Mouse (Mus musculus): ENCODE results near the gene Hspd1. TPM values are rescaled to one million over a fixed set of nuclear protein-coding genes. Genes with fewer than 3 reads are reported as not detected.
"Not testable (repeated sequence)": the region's sequence is repeated elsewhere in the genome, so short reads cannot be mapped to it uniquely, and the experiment has no call there.

The Hspd1 gene
- polyA plus RNA-seq, 1 experiment from 2014 or later: 398 TPM

DNA sequence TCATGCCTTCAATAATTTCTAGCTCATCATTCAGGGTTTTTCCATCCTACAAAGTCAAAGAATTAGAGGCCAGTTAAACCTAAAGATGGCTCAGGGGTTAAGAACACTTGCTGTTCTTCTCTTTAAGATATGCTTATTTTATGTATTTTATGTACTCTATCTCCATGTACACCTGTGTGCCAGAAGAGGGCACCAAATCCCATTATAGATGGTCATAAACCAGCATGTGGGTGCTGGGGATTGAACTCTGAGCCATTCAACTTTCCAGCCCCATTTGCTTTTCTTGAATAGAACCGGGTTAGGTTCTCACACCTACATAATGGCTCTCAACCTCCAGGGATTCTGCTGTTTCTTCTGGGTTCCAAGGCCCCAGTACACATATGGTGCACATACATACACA, 5.9 kb downstream of the Hspd1 start:
- Histone ChIP-seq H3K27me3 (no peaks in the 10 kb centered on the region), H3K9ac (no peak overlapping the region), H3K4me1 (peaks cover 31% of the 10 kb centered on the region), H3K9me3 (no peaks in the 10 kb centered on the region), H3K4me3 (replicated peaks) (no peak overlapping the region), H3K27ac (no peak overlapping the region), H3K36me3 (replicated peaks) (peaks cover 74% of the 10 kb centered on the region), H3K4me2 (no peak overlapping the region)
- no peak for ATAC-seq (ENCODE audit: low FRiP score)
- 76% methylated on average over 1 of the region's 1 CpGs for WGBS

GRCm38 (mm10) chr1:55079677-55080076, 8.4 kb downstream of the Hspd1 start:
- H3K36me3 ChIP-seq (replicated peaks): peaks cover 71% of the 10 kb centered on the region
- no peak overlapping the region for H3K9ac ChIP-seq
- H3K4me2 ChIP-seq: no peak overlapping the region
- H3K27me3 ChIP-seq: no peaks in the 10 kb centered on the region
- H3K9me3 ChIP-seq: no peaks in the 10 kb centered on the region
- H3K4me3 ChIP-seq (replicated peaks): no peak overlapping the region
- no peak for ATAC-seq (ENCODE audit: low FRiP score)
- H3K4me1 ChIP-seq: peaks cover 9% of the 10 kb centered on the region; the same call in 1 of the 2 replicates
- WGBS: 91% methylated on average over 4 of the region's 4 CpGs
- H3K27ac ChIP-seq: no peak overlapping the region

DNA sequence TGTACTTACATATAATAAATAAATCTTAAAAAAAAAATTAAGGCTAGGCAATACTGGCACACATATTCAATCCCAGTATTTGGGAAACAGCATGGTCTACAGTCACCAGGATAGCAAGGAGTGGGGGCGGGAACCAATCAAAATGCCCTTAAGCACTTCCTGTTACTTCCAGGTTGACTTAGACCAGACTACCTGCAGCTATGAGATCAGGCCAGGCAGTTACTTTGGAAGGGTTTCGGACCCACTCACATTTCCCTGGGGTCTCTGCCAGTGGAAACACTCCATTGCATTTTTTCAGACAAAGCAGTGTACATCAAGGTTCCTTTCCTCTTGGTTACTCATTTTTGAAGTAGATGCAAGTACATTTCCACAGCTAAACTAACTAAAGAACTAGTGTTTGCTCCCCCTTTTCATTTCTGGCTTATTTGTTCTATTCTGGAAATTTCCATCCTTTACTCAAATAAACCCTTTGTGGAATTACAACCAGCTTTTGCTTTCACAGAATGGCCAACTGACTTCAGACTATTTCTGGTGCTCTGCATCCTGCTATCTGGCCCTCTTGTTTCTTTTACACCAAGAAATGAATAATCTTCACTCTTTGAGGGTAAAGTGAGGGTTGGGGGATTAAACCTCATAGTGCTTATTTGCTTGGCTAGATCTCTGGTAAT, 11.1 kb downstream of the Hspd1 start:
- no peak for ATAC-seq (ENCODE audit: low FRiP score)
- Histone ChIP-seq H3K4me3 (replicated peaks) (no peak overlapping the region), H3K4me1 (no peaks in the 10 kb centered on the region), H3K9me3 (no peaks in the 10 kb centered on the region), H3K36me3 (replicated peaks) (peaks cover 48% of the 10 kb centered on the region), H3K4me2 (no peak overlapping the region), H3K27ac (no peak overlapping the region), H3K9ac (no peak overlapping the region), H3K27me3 (no peaks in the 10 kb centered on the region)
- 83% methylated on average over 2 of the region's 2 CpGs for WGBS

GRCm38 (mm10) chr1:55076395-55076743, 11.7 kb downstream of the Hspd1 start:
- Histone ChIP-seq H3K9ac (no peak overlapping the region), H3K4me2 (no peak overlapping the region), H3K27ac (no peak overlapping the region), H3K27me3 (no peaks in the 10 kb centered on the region), H3K36me3 (replicated peaks) (peaks cover 45% of the 10 kb centered on the region), H3K9me3 (no peaks in the 10 kb centered on the region), H3K4me1 (no peaks in the 10 kb centered on the region), H3K4me3 (replicated peaks) (no peak overlapping the region)
- no peak for ATAC-seq (ENCODE audit: low FRiP score)

- no peak overlapping the region for H3K9ac ChIP-seq
- ATAC-seq (ENCODE audit: low FRiP score): no peak
- H3K4me3 ChIP-seq (replicated peaks): no peak overlapping the region
- H3K4me1 ChIP-seq: no peaks in the 10 kb centered on the region
- H3K27me3 ChIP-seq: no peaks in the 10 kb centered on the region
- no peak overlapping the region for H3K4me2 ChIP-seq
- 80% methylated on average over 5 of the region's 5 CpGs for WGBS
- H3K27ac ChIP-seq: no peak overlapping the region
- H3K36me3 ChIP-seq (replicated peaks): peaks cover 40% of the 10 kb centered on the region
- H3K9me3 ChIP-seq: no peaks in the 10 kb centered on the region
These were observed 12.2 kb downstream of the Hspd1 start for GRCm38 (mm10) chr1:55075652-55076394.

- WGBS: 59% methylated on average over 2 of the region's 2 CpGs
- no peaks in the 10 kb centered on the region for H3K9me3 ChIP-seq
- H3K36me3 ChIP-seq (replicated peaks): peaks cover 29% of the 10 kb centered on the region
- H3K27ac ChIP-seq: no peak overlapping the region
- H3K4me2 ChIP-seq: no peak overlapping the region
- ATAC-seq (ENCODE audit: low FRiP score): no peak
- H3K27me3 ChIP-seq: no peaks in the 10 kb centered on the region
- no peaks in the 10 kb centered on the region for H3K4me1 ChIP-seq
- no peak overlapping the region for H3K9ac ChIP-seq
- no peak overlapping the region for H3K4me3 ChIP-seq (replicated peaks)
These were observed 13.3 kb downstream of the Hspd1 start for GRCm38 (mm10) chr1:55074757-55075156.

DNA sequence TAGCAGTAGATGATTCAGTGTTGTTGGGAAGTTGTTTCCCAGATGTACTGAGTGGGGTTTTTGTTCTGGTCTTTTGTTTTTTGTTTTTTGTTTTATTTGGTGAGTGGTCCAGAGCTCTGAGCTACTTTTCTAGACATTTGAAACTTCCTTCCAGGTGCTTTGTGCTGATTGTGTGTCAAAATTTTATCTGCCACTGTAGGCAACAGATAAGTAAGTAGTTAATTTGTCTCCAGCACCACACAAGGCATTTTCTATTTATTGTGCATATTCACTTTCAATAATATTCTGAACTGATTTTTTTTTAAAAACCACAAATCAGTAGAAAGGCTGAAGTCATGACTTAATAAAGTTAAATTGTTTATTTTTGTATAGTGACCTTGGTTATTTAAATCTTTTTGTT, 15.7 kb downstream of the Hspd1 start:
- not testable (repeated sequence) for H3K4me2 ChIP-seq; H3K9me3 ChIP-seq; H3K27ac ChIP-seq; H3K9ac ChIP-seq; H3K27me3 ChIP-seq; ATAC-seq (ENCODE audit: low FRiP score); H3K4me3 ChIP-seq (replicated peaks); H3K4me1 ChIP-seq
- peaks cover 25% of the 10 kb centered on the region for H3K36me3 ChIP-seq (replicated peaks)

DNA sequence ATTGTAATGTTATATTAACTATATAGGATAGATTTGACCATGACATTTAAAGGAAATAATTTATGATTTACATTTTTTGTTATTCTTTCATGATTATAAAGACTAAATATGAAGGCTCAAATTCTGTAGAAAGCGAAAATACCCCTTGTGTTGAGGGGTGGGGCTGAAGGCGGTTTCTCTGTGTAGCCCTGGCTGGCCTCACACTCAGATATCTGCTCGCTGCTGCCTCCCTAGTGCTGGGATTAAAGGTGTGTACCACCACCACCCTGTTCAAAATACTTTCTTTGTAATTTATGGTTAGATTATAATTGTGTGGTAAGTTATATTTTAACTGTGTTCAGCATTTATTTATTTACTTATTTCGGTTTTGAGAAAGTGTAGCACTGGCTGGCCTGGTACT, 26.3 kb downstream of the Hspd1 start:
- no peak overlapping the region for H3K4me3 ChIP-seq (replicated peaks)
- no peak for ATAC-seq (ENCODE audit: low FRiP score)
- H3K4me1 ChIP-seq: peaks cover 3% of the 10 kb centered on the region; the same call in 1 of the 2 replicates
- H3K4me2 ChIP-seq: no peak overlapping the region
- no peak overlapping the region for H3K9ac ChIP-seq
- peaks cover 26% of the 10 kb centered on the region for H3K36me3 ChIP-seq (replicated peaks)
- WGBS: 91% methylated on average over 4 of the region's 4 CpGs
- no peaks in the 10 kb centered on the region for H3K27me3 ChIP-seq
- H3K9me3 ChIP-seq: no peaks in the 10 kb centered on the region
- H3K27ac ChIP-seq: no peak overlapping the region

DNA sequence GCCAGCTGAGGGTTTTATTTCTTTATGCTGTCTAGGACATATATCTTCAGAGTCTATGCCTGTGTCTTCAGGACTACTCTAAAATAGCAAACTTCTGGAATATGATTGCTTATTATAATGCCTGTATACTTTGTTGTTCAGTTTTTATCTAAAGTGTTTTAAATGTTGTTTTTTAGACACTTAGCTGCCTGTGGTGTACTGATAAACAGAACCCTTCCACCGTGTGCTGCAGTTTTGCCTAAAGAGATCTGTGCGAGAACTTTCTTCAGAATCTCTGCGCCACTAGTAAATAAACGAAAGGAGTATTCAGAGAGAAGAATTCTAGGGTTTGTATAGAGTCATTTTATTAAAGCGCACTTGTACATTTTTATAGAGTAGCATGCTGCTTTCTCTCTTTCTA, 26.9 kb downstream of the Hspd1 start:
- no peak for ATAC-seq (ENCODE audit: low FRiP score)
- Histone ChIP-seq H3K9me3 (no peaks in the 10 kb centered on the region), H3K9ac (no peak overlapping the region), H3K36me3 (replicated peaks) (peaks cover 26% of the 10 kb centered on the region), H3K4me1 (peaks cover 3% of the 10 kb centered on the region; the same call in 1 of the 2 replicates), H3K27ac (no peak overlapping the region), H3K4me3 (replicated peaks) (no peak overlapping the region), H3K27me3 (no peaks in the 10 kb centered on the region), H3K4me2 (no peak overlapping the region)
- WGBS: 96% methylated on average over 5 of the region's 5 CpGs

DNA sequence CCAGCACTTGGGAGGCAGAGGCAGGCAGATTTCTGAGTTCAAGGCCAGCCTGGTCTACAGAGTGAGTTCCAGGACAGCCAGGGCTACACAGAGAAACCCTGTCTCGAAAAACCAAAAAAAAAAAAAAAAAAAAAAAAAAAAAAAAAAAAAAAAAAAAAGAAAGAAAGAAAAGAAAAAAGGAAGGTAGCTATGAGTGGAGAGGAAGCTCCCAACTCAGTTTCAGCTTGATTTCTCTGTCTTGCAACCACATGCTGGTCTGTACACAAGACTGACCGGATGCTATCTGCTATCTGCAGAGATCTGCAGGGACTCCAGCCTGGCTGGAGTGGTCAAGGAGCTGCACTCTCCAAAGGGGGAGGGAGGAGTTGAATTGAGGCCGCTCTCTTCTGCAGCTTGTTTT, 29.7 kb downstream of the Hspd1 start:
- 85% methylated on average over 2 of the region's 3 CpGs for WGBS
- ATAC-seq (ENCODE audit: low FRiP score): not testable (repeated sequence)

GRCm38 (mm10) chr1:55055322-55056115, 32.5 kb downstream of the Hspd1 start:
- no peak overlapping the region for H3K4me3 ChIP-seq (replicated peaks)
- no peak overlapping the region for H3K9ac ChIP-seq
- no peak overlapping the region for H3K27ac ChIP-seq
- no peaks in the 10 kb centered on the region for H3K27me3 ChIP-seq
- peaks cover 6% of the 10 kb centered on the region; the same call in 1 of the 2 replicates for H3K36me3 ChIP-seq (replicated peaks)
- ATAC-seq (ENCODE audit: low FRiP score): no peak
- WGBS: 85% methylated on average over 5 of the region's 5 CpGs
- peaks cover 14% of the 10 kb centered on the region for H3K4me1 ChIP-seq
- no peak overlapping the region for H3K4me2 ChIP-seq
- no peaks in the 10 kb centered on the region for H3K9me3 ChIP-seq

More for the DNA sequence above, 29.7 kb downstream of the Hspd1 start:
- H3K27me3 ChIP-seq; H3K36me3 ChIP-seq (replicated peaks); H3K9ac ChIP-seq; H3K4me2 ChIP-seq; H3K27ac ChIP-seq; H3K9me3 ChIP-seq; H3K4me3 ChIP-seq (replicated peaks): not testable (repeated sequence)
- peaks cover 11% of the 10 kb centered on the region for H3K4me1 ChIP-seq

- peaks cover 5% of the 10 kb centered on the region; the same call in 1 of the 2 replicates for H3K27me3 ChIP-seq
- no peak overlapping the region; the same call in 1 of the 2 replicates for H3K9ac ChIP-seq
- ATAC-seq (ENCODE audit: low FRiP score): no peak
- H3K4me3 ChIP-seq (replicated peaks): peak overlapping the region; percentile 92
- H3K36me3 ChIP-seq (replicated peaks): peaks cover 6% of the 10 kb centered on the region; the same call in 1 of the 2 replicates
- H3K4me1 ChIP-seq: peaks cover 11% of the 10 kb centered on the region
- H3K9me3 ChIP-seq: no peaks in the 10 kb centered on the region
- no peak overlapping the region for H3K27ac ChIP-seq
- peak overlapping the region; percentile 70 for H3K4me2 ChIP-seq
- 80% methylated on average over 4 of the region's 4 CpGs for WGBS
These were observed 34.4 kb downstream of the Hspd1 start for GRCm38 (mm10) chr1:55053596-55053995.
